Mouse (Mus musculus) cerebellum, adult 9-10 months (tissue): ENCODE data around the gene Slit2.
A peak's percentile ranks its signal among the peaks of the same experiment; 100 is the strongest.

ENCODE experiments used
- DNase-seq: peaks from one replicate; pipeline ENCODE4 v3.0.0; 2022

Slit2 gene

DNA sequence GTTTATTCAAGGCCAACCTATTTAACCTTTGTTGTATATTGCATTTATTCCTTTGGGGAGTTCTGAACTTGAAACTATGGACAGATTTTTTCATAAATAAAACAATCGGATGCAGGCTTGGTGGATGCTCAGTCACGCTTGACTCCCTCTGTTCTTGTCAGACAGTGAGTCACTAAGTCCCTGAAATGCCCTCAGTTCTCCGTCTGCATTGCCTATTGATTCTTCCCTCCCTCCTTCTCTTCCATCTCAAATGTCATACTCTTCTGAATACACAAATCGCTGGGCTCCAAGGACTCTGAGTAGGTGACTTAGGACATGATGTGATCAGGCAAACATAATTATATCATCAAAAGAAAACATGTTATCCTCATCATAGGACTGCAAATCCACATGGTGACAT, 251.8 kb downstream of the Slit2 start:
- no peak for DNase-seq

DNA sequence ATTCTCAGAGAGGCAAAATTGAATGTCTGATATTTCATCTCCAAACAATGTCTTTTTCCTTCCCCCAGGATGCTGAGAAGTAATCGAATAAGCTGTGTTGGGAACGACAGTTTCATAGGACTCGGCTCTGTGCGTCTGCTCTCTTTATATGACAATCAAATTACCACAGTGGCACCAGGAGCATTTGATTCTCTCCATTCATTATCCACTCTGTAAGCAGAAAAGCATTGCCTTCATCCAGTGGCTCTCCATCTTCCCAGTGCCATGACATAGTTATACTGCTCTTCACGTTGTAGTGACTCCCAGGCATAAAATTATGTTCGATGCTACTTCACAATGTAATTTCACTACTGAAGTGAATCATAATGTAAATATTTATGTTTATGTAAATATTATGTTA, 252.3 kb downstream of the Slit2 start:
- no peak for DNase-seq

DNA sequence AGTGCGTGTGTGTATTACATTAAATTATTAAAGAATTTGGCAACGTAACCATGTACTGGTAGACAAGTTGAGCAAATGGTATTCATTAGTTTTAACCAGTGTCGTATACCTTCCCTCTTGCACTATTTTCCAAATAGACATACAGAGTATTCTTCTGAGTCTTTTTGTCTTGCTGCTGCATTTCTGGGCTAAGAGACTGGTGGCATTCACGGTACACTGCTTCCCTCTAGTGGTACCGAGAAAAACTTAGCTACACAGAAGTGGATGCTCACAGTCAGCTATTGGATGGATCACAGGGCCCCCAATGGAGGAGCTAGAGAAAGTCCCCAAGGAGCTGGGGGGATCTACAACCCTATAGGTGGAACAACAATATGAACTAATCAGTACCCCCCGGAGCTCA, 257.8 kb downstream of the Slit2 start:
- peak; percentile 7 for DNase-seq

- no peak for DNase-seq
These were observed 265.4 kb downstream of the Slit2 start for GRCm38 (mm10) chr5:48248327-48248726.

DNA sequence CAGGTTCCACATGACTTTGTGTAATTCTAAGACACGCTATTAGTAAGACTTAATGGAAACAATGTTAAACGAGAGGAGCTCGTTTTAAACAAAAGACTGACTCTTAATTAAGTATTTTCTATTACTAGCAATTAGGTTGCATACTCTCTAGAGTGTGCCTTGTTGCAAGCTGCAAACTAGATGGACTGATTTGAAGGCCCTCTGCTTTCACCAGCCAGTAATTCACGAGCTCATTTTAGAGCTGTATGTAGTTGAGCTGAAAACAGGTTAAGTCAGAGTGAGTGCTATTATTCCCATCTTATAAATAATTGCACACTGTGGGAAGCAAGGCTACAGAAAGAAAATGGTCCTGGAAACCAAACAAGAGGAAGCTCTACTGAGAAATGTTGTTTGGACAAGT, 294.6 kb downstream of the Slit2 start:
- DNase-seq, result no peak

GRCm38 (mm10) chr5:48301186-48301585, 318.2 kb downstream of the Slit2 start:
- no peak for DNase-seq

DNA sequence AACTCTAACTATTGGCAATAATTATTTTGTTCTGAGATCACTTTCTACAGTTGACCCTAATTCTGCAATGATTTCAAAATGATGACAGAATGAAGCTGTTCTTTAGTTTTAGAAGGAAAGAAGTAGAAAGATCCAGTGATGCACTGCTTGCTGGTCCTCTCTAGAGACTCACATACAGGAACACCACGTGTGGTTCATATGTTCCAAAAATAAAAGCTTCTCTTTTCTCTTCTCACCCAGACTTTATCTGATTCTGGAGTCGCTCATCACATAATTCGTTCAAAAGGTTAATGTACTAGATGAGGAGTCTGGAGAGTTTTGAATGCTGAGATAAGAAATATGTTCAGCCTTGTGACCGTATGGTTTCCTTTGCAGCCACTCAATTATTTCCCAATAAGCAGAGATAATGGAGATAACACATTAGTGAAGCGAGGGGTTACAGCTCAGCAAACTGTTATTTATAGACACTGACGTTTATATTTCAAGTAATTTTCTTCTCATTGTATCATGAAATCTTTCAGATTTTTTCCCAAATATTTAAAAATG, 332.2 kb downstream of the Slit2 start:
- DNase-seq, result no peak

DNA sequence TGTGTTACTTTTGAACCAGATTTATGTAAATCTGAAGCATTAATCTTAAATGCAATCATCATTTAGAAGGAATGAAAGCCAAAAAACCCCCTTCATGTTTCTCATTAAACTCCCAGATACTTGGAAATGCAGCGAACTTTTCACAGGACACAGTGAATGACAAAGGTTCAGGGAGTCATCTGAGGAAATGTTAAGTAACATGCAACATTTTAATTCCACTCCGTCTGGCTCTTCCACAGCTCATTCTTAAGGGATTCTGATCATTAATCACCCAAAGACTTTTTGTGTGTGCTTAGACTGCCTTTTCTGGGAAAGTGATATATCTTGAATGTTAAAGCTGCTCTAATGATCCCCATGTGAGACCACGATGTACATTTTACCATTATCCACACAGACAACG, 337.7 kb downstream of the Slit2 start:
- DNase-seq, result no peak

GRCm38 (mm10) chr5:48326221-48326620, 343.3 kb downstream of the Slit2 start:
- DNase-seq, result no peak

DNA sequence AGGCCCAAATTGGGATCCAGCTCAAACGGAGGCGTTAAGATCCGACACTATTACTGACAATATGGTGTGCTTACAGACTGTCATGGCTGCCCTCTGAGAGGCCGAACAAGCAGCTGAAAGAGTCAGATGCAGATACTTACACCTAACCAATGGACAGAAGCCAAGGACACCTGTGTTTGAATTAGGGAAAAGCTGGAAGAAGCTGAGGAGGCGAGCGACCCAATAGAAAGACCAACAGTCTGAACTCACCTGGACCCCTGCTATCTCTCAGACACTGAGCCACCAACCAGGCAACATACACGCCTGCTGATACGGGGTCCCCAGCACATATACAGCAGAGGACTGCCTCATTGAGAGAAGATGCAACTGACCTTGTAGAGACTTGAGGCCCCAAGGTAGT, 344.7 kb downstream of the Slit2 start, which contains the start of gene 5730480H06Rik:
Gene 5730480H06Rik, plus strand, starts transcription at position 301 of the 400 bp plus-strand sequence.
- no peak for DNase-seq

- DNase-seq, result no peak
These were observed 346.8 kb downstream of the Slit2 start for GRCm38 (mm10) chr5:48329751-48330150.

- no peak for DNase-seq
These were observed 347.9 kb downstream of the Slit2 start for GRCm38 (mm10) chr5:48330817-48331216.

DNA sequence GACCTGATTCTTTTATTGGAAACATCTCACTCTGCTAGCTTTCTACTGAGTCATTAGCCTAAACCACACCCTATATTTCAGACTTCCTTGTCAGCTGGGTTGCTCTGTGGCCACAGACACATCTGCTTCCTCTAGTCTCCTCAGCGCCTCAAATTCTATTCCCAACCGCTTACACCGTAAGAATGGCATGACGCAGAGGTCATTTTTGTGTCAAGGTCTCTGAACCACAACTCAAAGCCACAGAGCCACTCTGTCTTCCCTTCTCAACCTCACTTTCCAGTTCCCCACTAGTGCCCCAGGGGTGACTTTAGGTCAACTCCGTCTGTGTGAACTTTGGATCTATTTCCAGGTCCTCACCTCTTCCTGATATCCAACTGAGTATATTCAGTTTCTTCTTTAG, 348.5 kb downstream of the Slit2 start:
- no peak for DNase-seq

GRCm38 (mm10) chr5:48333407-48333806, 350.5 kb downstream of the Slit2 start:
- no peak for DNase-seq

DNA sequence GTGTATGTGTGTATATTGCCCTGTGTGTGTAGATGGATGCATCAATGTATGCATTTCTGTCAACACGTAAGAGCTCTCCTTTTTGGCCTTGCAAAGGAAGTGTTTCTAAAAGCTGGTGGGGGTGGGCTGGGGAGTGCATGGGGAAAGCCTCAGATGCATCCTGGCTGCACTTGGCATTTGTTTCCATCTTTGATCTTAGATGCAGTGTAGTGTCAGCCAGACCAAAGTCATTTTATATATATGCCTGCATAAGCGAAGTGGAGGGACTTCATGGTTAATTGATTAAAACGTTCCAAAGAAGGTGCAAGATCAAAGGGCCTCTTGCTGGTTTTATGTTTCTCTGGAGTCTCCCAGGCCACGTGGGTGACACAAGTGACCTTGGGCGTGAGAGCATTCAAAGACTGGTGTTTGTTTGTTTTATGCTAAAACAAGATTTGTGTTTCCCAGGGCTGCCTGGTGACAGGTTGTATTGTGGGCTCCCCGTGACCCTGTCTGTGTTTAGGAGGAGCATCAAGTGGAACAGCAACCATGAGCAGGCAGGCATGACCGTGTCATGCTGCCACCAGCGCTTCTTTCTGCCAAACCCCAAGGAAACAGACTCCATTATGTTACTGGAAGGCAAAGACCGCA, 351.1 kb downstream of the Slit2 start:
- DNase-seq, result no peak

DNA sequence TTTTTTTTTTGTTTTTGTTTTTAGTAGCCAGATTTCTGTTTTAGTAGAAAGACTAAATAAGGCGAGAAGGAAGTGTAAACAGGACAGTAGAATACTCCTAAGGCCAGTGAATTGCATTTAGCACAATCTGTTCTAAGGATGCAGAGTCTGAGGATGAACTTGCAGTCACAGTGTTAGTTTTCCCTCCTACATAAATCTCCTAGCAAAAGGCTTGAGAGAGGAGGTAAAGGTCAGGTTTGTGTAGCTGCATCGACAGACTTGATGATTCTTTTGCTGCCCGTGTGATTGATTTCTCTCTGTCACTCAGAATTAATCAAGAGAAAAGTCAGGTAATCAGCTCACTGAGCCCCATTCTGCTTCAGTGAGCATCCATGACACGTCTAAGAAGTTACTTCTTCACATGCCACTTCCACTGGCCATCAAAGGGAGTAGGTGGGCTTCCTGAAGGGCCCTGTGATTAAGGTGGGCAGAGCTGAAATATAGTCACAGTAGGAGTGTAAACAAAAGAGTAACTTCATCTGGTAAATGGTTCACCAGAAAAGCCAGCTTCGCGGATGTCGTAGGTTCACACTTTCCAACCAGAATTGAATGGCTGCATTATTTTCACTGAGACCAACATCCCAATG, 358.0 kb downstream of the Slit2 start:
- DNase-seq, result no peak

DNA sequence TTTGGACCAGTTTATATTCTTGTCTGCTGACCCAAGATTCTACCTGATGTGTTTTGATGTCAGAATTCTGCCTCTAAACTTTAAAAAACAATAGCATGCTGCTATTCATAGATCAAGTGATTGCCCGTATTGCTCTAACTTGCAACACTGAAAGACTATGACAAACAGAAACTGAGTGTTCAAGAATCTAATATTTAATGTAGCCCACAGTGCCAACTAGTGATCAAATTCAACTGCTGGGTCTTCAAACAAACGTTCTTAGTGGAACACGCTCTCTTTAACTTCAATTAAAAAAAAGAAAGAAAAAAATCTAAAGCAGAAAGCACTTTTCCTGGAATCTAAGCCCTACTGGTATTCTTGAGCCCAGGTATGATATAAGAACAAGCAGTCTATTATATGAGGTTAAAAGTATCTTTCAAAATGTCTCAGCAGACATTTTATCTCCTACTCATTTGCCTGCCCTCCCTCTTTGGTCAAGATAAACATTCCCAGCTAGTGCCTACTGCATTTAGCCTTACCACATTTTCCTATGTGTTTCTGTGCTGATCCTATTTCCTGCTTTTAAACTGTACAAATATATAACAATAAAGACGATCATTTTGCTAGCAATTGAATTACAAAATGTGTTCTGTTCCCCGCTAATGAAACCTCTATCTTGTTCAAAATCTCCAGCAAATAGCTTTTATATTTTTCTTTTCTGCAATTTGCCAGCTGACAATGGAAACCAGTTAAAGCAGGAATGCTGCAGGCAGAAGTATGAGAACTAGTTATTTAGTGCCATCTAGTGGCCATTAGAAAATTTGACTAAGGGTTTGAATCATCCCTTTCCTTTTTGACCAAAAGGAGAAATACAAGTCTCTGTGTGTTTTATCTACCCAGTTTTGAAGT, 362.4 kb downstream of the Slit2 start:
- DNase-seq, result peak; percentile 27

DNA sequence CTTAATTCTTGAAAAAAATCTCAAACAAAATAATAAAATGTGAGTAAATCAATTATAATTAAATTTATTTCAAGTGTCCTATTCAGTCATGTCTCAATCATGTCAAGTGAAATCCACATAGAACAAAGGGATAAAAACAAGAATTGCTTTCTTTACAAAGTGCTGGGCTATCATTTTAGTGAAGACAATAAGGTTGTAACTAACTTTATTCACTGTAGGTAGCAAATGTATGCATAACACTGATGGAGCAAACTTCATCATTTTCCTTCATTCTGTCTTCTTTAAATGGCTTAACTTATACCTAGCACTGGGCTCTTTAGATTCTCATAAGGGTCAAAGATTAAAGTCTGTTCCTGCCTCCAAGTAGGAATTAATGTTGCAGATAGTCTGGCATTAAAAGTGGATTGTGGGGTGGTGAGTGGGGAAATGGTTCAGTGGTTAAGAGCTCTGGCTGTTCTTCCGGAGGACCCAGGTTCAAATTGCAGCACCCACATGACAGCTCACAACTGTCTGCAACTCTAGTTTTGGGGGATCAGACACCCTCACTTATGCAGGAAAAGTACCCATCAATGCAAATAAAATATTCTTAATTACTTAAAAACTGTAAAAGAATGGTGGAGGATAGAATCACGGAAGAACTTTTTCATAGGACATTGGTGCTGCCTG, 363.2 kb downstream of the Slit2 start:
- no peak for DNase-seq

DNA sequence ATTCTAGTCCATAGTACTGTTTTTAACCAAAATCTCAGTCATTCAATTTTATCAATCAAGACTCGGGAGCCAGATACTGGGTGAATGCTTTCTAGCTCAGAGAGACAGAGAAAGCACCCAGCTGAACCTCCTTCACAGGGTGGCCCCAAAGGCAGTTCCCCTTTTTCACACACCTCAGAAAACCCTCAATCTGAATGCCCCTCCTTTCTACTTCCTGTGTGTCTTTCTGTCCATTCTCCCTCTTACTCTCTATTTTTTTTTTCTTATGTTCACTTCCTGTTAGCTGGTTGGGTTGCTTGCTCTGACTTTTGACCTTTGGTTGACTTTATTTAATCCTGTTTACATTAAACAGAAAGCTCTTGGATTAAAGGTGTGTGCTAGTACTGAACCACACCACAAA, 366.4 kb downstream of the Slit2 start:
- DNase-seq, result no peak
